Mouse (Mus musculus): Measurements from ENCODE around the gene Mxra7.

DNA sequence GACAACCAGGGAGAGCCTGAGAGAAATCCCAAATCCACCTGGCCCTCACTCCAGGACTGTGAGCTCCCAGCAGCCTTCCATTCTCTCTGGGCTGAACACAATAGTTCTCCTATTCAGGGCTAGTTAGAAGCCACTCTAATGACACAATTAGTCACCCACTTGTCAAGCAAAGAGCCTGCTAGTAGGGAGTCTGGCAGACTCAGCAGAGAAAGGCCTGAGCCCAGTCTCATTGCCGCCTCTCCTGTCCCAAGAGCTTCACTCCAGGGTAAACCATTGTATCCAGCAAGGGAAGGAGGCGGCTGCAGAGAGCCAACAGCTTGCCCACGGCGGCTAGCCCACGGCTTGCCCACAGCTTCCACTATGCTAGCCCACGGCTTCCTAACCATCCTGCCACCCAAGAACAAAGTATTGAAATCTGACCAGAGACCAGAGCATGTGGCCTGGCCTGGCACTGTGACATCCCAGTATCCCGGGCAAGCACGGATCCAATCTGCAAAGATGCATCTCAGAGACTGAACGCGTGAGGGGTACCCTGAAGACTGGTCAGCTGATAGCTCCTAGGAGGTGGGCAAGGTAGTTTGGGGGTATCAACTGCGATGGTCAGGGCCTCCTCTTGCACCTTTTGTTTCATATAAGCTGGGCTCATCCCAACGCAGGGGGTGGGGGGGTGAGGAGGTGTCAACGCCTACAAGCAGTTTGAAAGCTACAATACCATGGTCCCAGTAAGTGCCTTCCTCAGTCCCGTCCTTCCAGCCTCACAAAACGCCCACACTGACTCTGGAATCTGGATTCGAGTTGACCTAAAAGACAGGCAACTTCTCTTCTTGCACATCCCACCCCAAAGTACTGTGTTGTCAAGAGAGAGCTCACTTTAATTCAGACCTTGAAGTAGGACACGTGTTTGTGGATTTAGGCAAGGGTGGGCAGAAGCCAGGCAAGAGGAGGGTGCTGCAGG, 1.0 kb downstream of the Mxra7 start:
- TF ChIP-seq CTCF (conservative IDR thresholded peaks at IDR 0.05; ENCODE audit: low read length) (no peak), POU5F1 (IDR thresholded peaks at IDR 0.05; ENCODE audit: borderline replicate concordance, low read length) (no peak), NANOG (IDR thresholded peaks at IDR 0.05; ENCODE audit: borderline replicate concordance, low read length) (no peak; the same call in 1 of the 2 replicates)
